Mouse (Mus musculus): ENCODE measurements around the gene Defb33.

Gene Defb33

DNA sequence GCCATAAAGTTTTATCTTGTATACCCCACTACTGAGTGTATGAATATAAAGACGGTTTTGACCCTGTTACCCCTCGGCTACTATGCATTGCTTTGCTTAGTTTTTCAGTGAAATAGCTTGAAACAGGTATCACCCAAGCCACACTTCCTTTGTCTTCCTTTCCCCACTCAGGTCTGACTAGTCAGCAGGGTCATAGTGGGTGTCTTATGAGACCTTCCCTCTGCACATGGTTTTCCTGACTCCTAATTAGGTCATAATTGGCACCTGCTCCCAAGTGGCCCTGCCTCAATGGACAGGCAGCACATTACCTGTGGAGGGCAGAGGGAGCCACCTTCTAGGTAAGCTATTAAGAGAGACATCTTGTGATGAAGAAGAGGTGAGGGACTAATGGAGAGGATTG lies at the start of gene Defb33:
TSS of gene Defb33 (plus strand) at position 301 of the 400 bp plus-strand sequence.
- DNase-seq (ENCODE audit: low spot score) = no peak

DNA sequence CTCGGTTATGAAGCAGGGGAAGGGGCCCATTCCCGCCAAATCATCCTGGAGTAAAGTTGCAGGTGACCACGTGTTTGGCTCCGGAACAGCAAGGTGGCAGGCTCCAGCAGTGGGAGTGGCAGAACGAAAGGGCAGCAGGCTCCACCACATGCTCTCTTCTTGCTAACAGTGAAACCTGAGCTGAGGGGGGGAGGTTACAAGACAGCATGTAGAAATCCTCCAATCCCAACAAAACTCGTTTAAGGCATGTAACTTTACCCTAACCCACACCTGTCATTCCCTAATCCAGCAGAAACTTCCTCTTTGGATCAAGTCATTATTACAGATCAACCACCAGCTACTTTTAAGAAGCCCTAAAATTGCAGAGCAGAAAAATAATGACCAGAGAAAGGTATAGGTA lies 17.9 kb upstream of the Defb33 start:
- no peak for DNase-seq (ENCODE audit: low spot score)

DNA sequence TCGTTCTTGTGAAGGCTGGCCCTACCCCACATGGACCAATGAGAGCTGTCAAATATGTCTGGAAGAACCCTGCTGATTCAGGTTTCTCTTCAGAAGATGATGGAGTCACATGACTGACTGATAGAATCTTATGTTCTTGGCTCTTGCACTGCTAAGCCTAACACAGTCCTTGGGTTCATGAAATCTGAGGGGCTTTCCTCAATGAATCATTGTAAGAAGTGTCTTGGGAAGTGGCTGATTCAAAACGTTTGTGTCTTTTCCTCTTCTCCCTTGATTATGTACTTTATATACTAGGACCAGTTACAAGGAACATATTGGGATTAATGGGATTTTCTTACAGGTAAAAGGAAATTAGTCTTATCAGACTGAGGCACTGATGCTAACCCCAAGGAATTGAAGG lies 10.1 kb downstream of the Defb33 start, which contains the start of gene Gm15056:
TSS of gene Gm15056 (minus strand) at position 101 of the 400 bp plus-strand sequence.
- DNase-seq (ENCODE audit: low spot score) = no peak

DNA sequence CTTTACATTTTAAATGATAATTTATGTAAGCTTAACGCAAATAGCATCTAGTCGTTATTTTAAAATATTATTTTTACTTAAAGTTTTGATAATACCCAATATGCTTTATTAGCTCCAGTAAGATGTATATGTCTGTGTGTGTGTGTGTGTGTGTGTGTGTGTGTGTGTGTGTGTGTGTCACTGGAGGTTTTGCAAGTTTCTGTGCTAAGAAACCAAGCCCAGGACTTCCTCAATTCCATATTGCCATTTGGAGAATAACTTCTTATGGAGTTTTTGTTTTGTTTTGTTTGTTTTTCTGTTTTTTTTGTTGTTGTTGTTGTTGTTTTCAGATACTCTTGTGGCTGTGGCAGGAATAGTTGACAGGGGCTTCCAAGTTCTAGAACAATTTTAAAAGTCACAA lies 14.7 kb downstream of the Defb33 start:
- no peak for DNase-seq (ENCODE audit: low spot score)

DNA sequence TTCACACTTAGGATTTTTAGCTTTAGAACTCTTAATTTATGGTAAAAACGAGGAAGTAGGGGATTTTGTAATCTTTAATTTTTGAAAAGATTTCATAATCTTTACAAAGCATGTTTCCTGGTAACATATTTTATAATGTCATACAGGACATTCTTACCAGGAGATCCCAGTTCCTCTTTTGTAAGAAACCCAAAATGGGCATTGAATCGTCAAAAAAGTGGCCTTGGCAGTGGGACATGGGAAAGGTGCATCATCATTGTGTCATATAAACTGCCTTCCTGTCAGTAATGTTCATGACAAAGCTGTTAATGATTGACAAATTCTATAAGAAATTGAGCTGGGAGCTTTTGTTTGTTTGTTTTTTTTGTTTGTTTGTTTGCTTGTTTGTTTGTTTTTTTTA lies 15.8 kb downstream of the Defb33 start:
- DNase-seq (ENCODE audit: low spot score) = no peak

DNA sequence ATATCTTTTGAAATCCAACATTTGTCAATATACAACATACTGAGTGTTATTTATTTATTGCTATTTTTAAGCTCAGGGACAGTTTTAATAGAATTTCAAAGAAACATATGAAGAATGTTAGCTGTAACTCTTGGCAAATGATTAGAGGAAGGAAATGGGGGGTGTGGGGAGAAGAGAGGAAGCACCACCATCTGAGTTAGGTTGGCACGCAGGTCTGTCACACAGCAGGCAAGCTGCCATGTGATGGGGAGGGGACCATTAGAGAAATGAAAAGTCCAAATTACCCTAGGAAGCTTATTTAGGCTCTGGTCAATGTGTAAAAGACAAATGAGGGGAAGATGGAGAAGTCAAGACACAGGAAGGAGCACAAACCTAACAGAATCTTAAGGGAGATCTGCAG lies 19.8 kb downstream of the Defb33 start:
- DNase-seq (ENCODE audit: low spot score) = no peak

DNA sequence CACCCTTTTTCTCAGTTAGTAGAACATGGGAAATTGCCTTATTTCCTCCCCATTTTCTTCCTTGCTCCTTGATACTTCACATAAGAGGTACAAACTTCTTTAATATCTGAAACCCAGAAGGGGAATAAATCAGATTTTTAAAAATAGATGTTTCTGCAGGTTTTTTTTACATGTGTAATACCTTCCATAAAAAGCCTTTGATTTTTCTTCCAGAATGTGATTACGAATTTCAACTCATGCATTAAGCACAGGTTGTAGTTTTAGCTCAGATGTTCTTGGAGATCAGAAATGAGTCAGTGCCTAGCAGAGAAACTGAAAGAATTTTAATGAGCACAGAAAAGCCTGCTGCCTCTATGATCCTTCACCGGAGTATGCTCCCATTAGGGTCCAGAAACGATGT lies 29.5 kb downstream of the Defb33 start, which contains the start of gene Gm6040:
TSS of gene Gm6040 (minus strand) at position 101 of the 400 bp plus-strand sequence.
- DNase-seq (ENCODE audit: low spot score) = no peak

DNA sequence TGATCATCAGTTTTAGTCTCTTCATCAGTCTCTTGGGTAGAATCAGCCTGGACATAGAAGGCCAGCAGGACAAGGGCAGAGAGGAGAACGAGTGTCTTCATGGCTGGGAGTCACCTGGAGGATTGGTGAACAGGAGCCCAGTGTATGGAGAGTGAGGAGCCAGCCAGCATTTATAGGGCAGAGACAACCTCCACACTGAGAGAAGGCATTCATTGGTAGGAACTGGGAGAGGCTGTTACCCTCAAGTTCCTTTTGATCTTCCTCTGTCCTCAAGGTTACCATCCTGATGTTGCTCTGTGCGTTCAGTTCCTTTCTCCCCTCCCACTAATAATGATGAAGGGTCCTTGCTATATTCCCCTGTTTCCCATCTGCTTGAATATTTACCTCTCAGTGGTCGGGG lies 52.1 kb downstream of the Defb33 start, which contains the start of gene AY761185:
TSS of gene AY761185 (minus strand) at position 101 of the 400 bp plus-strand sequence.
- no peak for DNase-seq (ENCODE audit: low spot score)

Data from ovary, postnatal 36 days (tissue).